Mouse (Mus musculus) bone marrow macrophage, adult 2 months (primary cell): Measurements from ENCODE around the gene Vnn3.

Experiments
- CTCF ChIP-seq: IDR thresholded peaks from 2 replicates; pipeline ENCODE4 v1.5.1; 2012; ENCODE audit warnings: low read depth, mild to moderate bottlenecking, low read length, moderate library complexity
- POLR2A ChIP-seq: IDR thresholded peaks from 2 replicates; pipeline ENCODE4 v1.6.1; 2012; ENCODE audit warnings: mild to moderate bottlenecking, low read depth, low read length, borderline replicate concordance

DNA sequence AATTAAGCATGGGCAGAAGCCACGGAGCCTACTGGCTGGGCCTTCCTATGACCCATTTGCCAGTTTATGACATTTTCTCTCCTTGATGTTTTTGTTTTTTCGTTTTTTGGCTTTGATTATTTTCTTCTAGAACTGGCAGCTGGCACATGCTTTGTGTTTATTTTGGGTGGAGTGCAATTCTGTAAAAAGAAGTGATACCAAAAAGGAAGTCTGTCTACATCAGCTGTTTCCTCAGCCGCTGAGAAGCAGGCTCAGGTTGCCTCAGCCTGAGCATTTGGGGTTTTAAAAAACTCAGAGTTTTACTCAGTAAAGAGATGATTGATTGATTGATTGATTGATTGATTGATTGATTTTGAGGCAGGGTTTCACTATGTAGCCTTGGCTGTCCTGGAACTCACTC, 48.4 kb upstream of the Vnn3 start:
- no peak for TF ChIP-seq POLR2A
- TF ChIP-seq CTCF: no peak
